Mouse (Mus musculus): ENCODE data around the gene Pim2.
"Not testable (repeated sequence)": the region's sequence is repeated elsewhere in the genome, so short reads cannot be mapped to it uniquely, and the experiment has no call there.

- not testable (repeated sequence) for TF ChIP-seq CTCF (IDR thresholded peaks at IDR 0.05; ENCODE audit: insufficient read depth, low read length); POLR2A (IDR thresholded peaks at IDR 0.05; ENCODE audit: borderline replicate concordance, extremely low read depth, low read depth, low read length)
Observed at GRCm38 (mm10) chrX:7917960-7918359, 39.9 kb downstream of the Pim2 start.
